In genomic region chr6:3860587-3860975, GRCm38 (mm10) we compare ENCODE assay signal across 21 mouse cellular contexts.
A peak's percentile ranks its signal among the peaks of the same experiment; 100 is the strongest.
DNase-seq lines count a peak whose midpoint lies in the region; ATAC-seq and TF ChIP-seq lines count a peak whose summit lies in the region.
"Had no signal": no experiment of that assay in that cellular context is flagged by ENCODE, and none has a peak within 500 bp of the region (broad histone marks: within the 10 kb centered on the region; RNA-seq: fewer than 3 reads in every experiment).

No protein-coding gene starts in this region.

- no peak overlapping the region for H3K4me2 ChIP-seq in intestine, embryonic 15.5 days (replicated peaks)
- H3K4me2 ChIP-seq in intestine, embryonic 16.5 days (ENCODE audit: low read depth, low read length), result no peak overlapping the region
- H3K4me2 ChIP-seq in intestine, postnatal 0 days (replicated peaks; ENCODE audit: low read depth), result no peak overlapping the region

- no peaks in the 10 kb centered on the region for H3K36me3 ChIP-seq in intestine, embryonic 15.5 days
- H3K36me3 ChIP-seq in intestine, embryonic 16.5 days (ENCODE audit: control insufficient read depth, insufficient read depth, low read length), result no peaks in the 10 kb centered on the region
- no peaks in the 10 kb centered on the region for H3K36me3 ChIP-seq in intestine, postnatal 0 days (ENCODE audit: control insufficient read depth, insufficient read depth)
- H3K36me3 ChIP-seq in midbrain, embryonic 10.5 days, result no peaks in the 10 kb centered on the region
- H3K36me3 ChIP-seq: G1E had no signal

- no peak overlapping the region for H3K27ac ChIP-seq in intestine, embryonic 15.5 days
- no peak overlapping the region for H3K27ac ChIP-seq in intestine, embryonic 16.5 days (ENCODE audit: low read length)
- H3K27ac ChIP-seq in intestine, postnatal 0 days (ENCODE audit: low read depth, low read length), result no peak overlapping the region
- H3K27ac ChIP-seq in midbrain, embryonic 10.5 days (replicated peaks), result no peak overlapping the region

- TF ChIP-seq CTCF in intestine, postnatal 0 days (IDR thresholded peaks at IDR 0.05; ENCODE audit: low read depth), result no peak

- no peaks in the 10 kb centered on the region for H3K4me1 ChIP-seq in intestine, embryonic 15.5 days (replicated peaks)
- no peaks in the 10 kb centered on the region for H3K4me1 ChIP-seq in intestine, embryonic 16.5 days (ENCODE audit: control insufficient read depth, insufficient read depth, low read length)
- no peaks in the 10 kb centered on the region for H3K4me1 ChIP-seq in intestine, postnatal 0 days (replicated peaks; ENCODE audit: control insufficient read depth, insufficient read depth, low read length)
- no peaks in the 10 kb centered on the region for H3K4me1 ChIP-seq in midbrain, embryonic 10.5 days

- H3K9me3 ChIP-seq in intestine, embryonic 15.5 days, result no peaks in the 10 kb centered on the region
- no peaks in the 10 kb centered on the region for H3K9me3 ChIP-seq in intestine, embryonic 16.5 days (ENCODE audit: control insufficient read depth, low read length)
- H3K9me3 ChIP-seq in intestine, postnatal 0 days (ENCODE audit: control insufficient read depth), result no peaks in the 10 kb centered on the region
- no peaks in the 10 kb centered on the region for H3K9me3 ChIP-seq in midbrain, embryonic 10.5 days (replicated peaks)
- H3K9me3 ChIP-seq: G1E had no signal

- DNase-seq in right cerebral cortex, postnatal 14 days, result no peak
- DNase-seq in midbrain, embryonic 10.5 days (ENCODE audit: low spot score), result no peak
- DNase-seq in left cerebral cortex, adult 18-20 months (ENCODE audit: low spot score in 2 of 2), result no peak
- DNase-seq: adrenal gland, adult 2 months; adrenal gland, adult 8-10 months; adrenal gland, postnatal 10 days; adrenal gland, postnatal 14 days; adrenal gland, postnatal 25 days; adrenal gland, postnatal 36 days; B cell, adult 2 months; cerebellum, adult 11 months; cerebellum, adult 11-12 months; cerebellum, adult 18-20 months had no signal

- no peak overlapping the region for H3K9ac ChIP-seq in intestine, embryonic 15.5 days
- H3K9ac ChIP-seq in intestine, embryonic 16.5 days (ENCODE audit: low read depth, low read length), result no peak overlapping the region
- H3K9ac ChIP-seq in intestine, postnatal 0 days (ENCODE audit: low read depth, low read length), result no peak overlapping the region

- no peak overlapping the region for H3K4me3 ChIP-seq in intestine, embryonic 15.5 days (replicated peaks)
- H3K4me3 ChIP-seq in intestine, embryonic 16.5 days (ENCODE audit: low read length), result no peak overlapping the region
- H3K4me3 ChIP-seq in intestine, postnatal 0 days (ENCODE audit: low read depth, low read length), result no peak overlapping the region
- no peak overlapping the region for H3K4me3 ChIP-seq in midbrain, embryonic 10.5 days

- no peaks in the 10 kb centered on the region for H3K27me3 ChIP-seq in intestine, embryonic 15.5 days (replicated peaks)
- no peaks in the 10 kb centered on the region for H3K27me3 ChIP-seq in intestine, embryonic 16.5 days (replicated peaks; ENCODE audit: control insufficient read depth, insufficient read depth, low read length)
- H3K27me3 ChIP-seq in intestine, postnatal 0 days (replicated peaks; ENCODE audit: control insufficient read depth, insufficient read depth, low read length), result no peaks in the 10 kb centered on the region
- no peaks in the 10 kb centered on the region for H3K27me3 ChIP-seq in midbrain, embryonic 10.5 days (ENCODE audit: low read depth, poor library complexity, severe bottlenecking)
- H3K27me3 ChIP-seq: CH12.LX had no signal

- 74% methylated on average over 1 of the region's 1 CpGs for WGBS in intestine, embryonic 15.5 days
- WGBS in intestine, embryonic 16.5 days, result 55% methylated on average over 1 of the region's 1 CpGs
- WGBS in intestine, postnatal 0 days, result 45% methylated on average over 1 of the region's 1 CpGs
- WGBS in midbrain, embryonic 10.5 days, result 88% methylated on average over 1 of the region's 1 CpGs

- ATAC-seq in intestine, embryonic 15.5 days, result peak; percentile 61; the same call in 1 of the 2 replicates
- ATAC-seq in intestine, embryonic 16.5 days, result peak; percentile 65
- peak; percentile 43; the same call in 1 of the 2 replicates for ATAC-seq in intestine, postnatal 0 days
- ATAC-seq: activated CD4-positive, CD25-positive, alpha-beta regulatory T cell, adult 4 months; CD4-positive, CD25-positive, alpha-beta regulatory T cell, adult 4 months; Patski had no signal
